Comparison of ENCODE assay signal across 9 mouse cellular contexts in the genomic region with DNA sequence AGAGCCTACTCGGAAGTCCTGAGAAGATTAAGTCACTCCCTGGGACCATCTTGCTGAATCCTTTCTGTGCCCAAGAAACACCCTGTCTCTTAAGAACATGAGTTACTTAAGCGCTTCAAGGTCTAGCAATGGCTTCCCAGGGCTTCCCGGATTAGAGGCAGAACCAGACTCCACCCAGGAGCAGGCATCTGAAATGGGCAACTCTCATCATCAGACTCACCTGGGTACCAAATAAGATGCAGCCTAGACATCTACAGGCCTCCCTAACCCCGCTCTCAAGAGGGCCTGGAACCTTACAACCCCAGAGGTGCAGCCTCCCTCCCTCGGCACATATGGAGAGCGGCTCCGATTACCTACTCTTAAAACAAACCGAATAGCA. TPM values are rescaled to one million over a fixed set of nuclear protein-coding genes. Genes with fewer than 3 reads are reported as not detected.
DNase-seq lines count a peak whose midpoint lies in the region; ATAC-seq and TF ChIP-seq lines count a peak whose summit lies in the region.
"Had no signal": no experiment of that assay in that cellular context is flagged by ENCODE, and none has a peak within 500 bp of the region (broad histone marks: within the 10 kb centered on the region; RNA-seq: fewer than 3 reads in every experiment).

No protein-coding gene starts in this region.

- peaks cover 22% of the 10 kb centered on the region for H3K4me1 ChIP-seq in heart, adult 2 months (ENCODE audit: control insufficient read depth, insufficient read depth, low read length)
- peaks cover 37% of the 10 kb centered on the region for H3K4me1 ChIP-seq in forebrain, embryonic 12.5 days
- H3K4me1 ChIP-seq in liver, embryonic 14.5 days (replicated peaks; ENCODE audit: control insufficient read depth in 2 of 2, insufficient read depth in 2 of 2, low read length in 1 of 2) = peaks cover 45 to 54% of the 10 kb centered on the region in 2 experiments

- H3K36me3 ChIP-seq in heart, adult 2 months (ENCODE audit: control insufficient read depth, insufficient read depth, low read length) = peaks cover 10% of the 10 kb centered on the region
- H3K36me3 ChIP-seq in C2C12 (ENCODE audit: control insufficient read depth, insufficient read depth) = no peaks in the 10 kb centered on the region
- no peaks in the 10 kb centered on the region for H3K36me3 ChIP-seq in forebrain, embryonic 12.5 days (replicated peaks)
- no peaks in the 10 kb centered on the region for H3K36me3 ChIP-seq in liver, embryonic 14.5 days (replicated peaks; ENCODE audit: control insufficient read depth, insufficient read depth, low read depth)

- peaks cover 57% of the 10 kb centered on the region for H3K79me3 ChIP-seq in C2C12 (ENCODE audit: low read depth)

- no peak for TF ChIP-seq POLR2A in heart, adult 2 months (IDR thresholded peaks at IDR 0.05; ENCODE audit: insufficient read depth, low read depth, low read length)

- TF ChIP-seq EP300 in heart, adult 2 months (IDR thresholded peaks at IDR 0.05; ENCODE audit: insufficient read depth, low read depth, low read length) = no peak
- no peak for TF ChIP-seq EP300 in liver, embryonic 14.5 days (IDR thresholded peaks at IDR 0.05; ENCODE audit: low read depth)

- peak overlapping the region; percentile 82 for H3K4me3 ChIP-seq in heart, adult 2 months
- H3K4me3 ChIP-seq in C2C12 (ENCODE audit: insufficient read depth, poor library complexity, severe bottlenecking) = peak overlapping the region; percentile 69
- peak overlapping the region; percentile 97 for H3K4me3 ChIP-seq in forebrain, embryonic 12.5 days (replicated peaks)
- peak overlapping the region; percentile 75 to 89 for H3K4me3 ChIP-seq in liver, embryonic 14.5 days (ENCODE audit: insufficient read depth in 1 of 2, low read depth in 2 of 2, low read length in 2 of 2)

- 20% methylated on average over 8 of the region's 8 CpGs for WGBS in heart, adult 2 months
- 13% methylated on average over 8 of the region's 8 CpGs for WGBS in forebrain, embryonic 12.5 days
- WGBS in liver, embryonic 14.5 days (ENCODE audit: insufficient replicate concordance) = 39% methylated on average over 8 of the region's 8 CpGs

- intact Hi-C loops in heart, adult 2 months (cut with DNase I) = loop anchor here (1.0 to 10.0 kb wide), 6 partner anchors 23 to 352 kb away; a partner anchor contains a TSS
- intact Hi-C loops in heart, postnatal 14 days (cut with DNase I) = loop anchor here (1.0 to 10.0 kb wide), 5 partner anchors 23 to 219 kb away; a partner anchor contains a TSS

- no peaks in the 10 kb centered on the region for H3K9me3 ChIP-seq in forebrain, embryonic 12.5 days
- H3K9me3 ChIP-seq in liver, embryonic 14.5 days (ENCODE audit: control insufficient read depth, low read length) = no peaks in the 10 kb centered on the region

- H3K4me2 ChIP-seq in forebrain, embryonic 12.5 days = peak overlapping the region; percentile 94
- H3K4me2 ChIP-seq in liver, embryonic 14.5 days (ENCODE audit: low read depth) = peak overlapping the region; percentile 97

- H3ac ChIP-seq in C2C12 (ENCODE audit: control insufficient read depth, insufficient read length, low read depth) = peak overlapping the region; percentile 58

- peak overlapping the region; percentile 96 for H3K27ac ChIP-seq in heart, adult 2 months
- no peak overlapping the region for H3K27ac ChIP-seq in forebrain, embryonic 12.5 days
- H3K27ac ChIP-seq in liver, embryonic 14.5 days = peak overlapping the region; percentile 91

- TF ChIP-seq CTCF in heart, adult 2 months (IDR thresholded peaks at IDR 0.05) = no peak
- no peak for TF ChIP-seq CTCF in C2C12 (IDR thresholded peaks at IDR 0.05; ENCODE audit: control insufficient read depth, insufficient read depth, insufficient read length)
- no peak for TF ChIP-seq CTCF in liver, embryonic 14.5 days (IDR thresholded peaks at IDR 0.05; ENCODE audit: low read depth)

- peak overlapping the region; percentile 79 for H3K9ac ChIP-seq in heart, adult 2 months (ENCODE audit: low read depth, low read length)
- peak overlapping the region; percentile 95 for H3K9ac ChIP-seq in forebrain, embryonic 12.5 days
- peak overlapping the region; percentile 72 for H3K9ac ChIP-seq in liver, embryonic 14.5 days (replicated peaks)

- ATAC-seq in forebrain, embryonic 12.5 days (ENCODE audit: low FRiP score) = no peak
- no peak for ATAC-seq in liver, embryonic 14.5 days (ENCODE audit: insufficient read depth)

- H3K27me3 ChIP-seq in heart, adult 2 months (ENCODE audit: control insufficient read depth, insufficient read depth, low read length) = no peaks in the 10 kb centered on the region
- no peaks in the 10 kb centered on the region for H3K27me3 ChIP-seq in C2C12 (ENCODE audit: control insufficient read depth, insufficient read depth, insufficient read length)
- peaks cover 4% of the 10 kb centered on the region; the same call in 1 of the 2 replicates for H3K27me3 ChIP-seq in forebrain, embryonic 12.5 days
- H3K27me3 ChIP-seq in liver, embryonic 14.5 days (ENCODE audit: control insufficient read depth, insufficient read depth, low read length) = no peaks in the 10 kb centered on the region

- no peak for DNase-seq in heart, adult 2 months
- DNase-seq in heart, postnatal 14 days = no peak
- no peak for DNase-seq in liver, embryonic 14.5 days (ENCODE audit: low read depth in 3 of 3, low spot score in 3 of 3)
- no peak for DNase-seq in layer of hippocampus, postnatal 25 days (ENCODE audit: extremely low spot score in 1 of 2, low spot score in 1 of 2)
- no peak for DNase-seq in layer of hippocampus, adult 9-11 months
- DNase-seq in kidney, adult 18-20 months = no peak

- H3K79me2 ChIP-seq in heart, adult 2 months (replicated peaks; ENCODE audit: control insufficient read depth, insufficient read depth, low read length) = peaks cover 5% of the 10 kb centered on the region
- peaks cover 76% of the 10 kb centered on the region for H3K79me2 ChIP-seq in C2C12 (ENCODE audit: control insufficient read depth, insufficient read depth)

TF ChIP-seq in C2C12, 6 proteins besides CTCF, POLR2A, EP300 and RAD21:
- TF ChIP-seq MYOG (IDR thresholded peaks at IDR 0.05; ENCODE audit: control insufficient read depth, extremely low read depth, insufficient read length) (no peak), FOSL1 (IDR thresholded peaks at IDR 0.05; ENCODE audit: insufficient read depth, low read length, poor library complexity, severe bottlenecking) (no peak), MYOD1 (IDR thresholded peaks at IDR 0.05; ENCODE audit: control insufficient read depth, insufficient read length, low read depth) (no peak), CEBPB (IDR thresholded peaks at IDR 0.05; ENCODE audit: low read depth) (no peak), MAX (IDR thresholded peaks at IDR 0.05) (no peak), USF1 (IDR thresholded peaks at IDR 0.05; ENCODE audit: low read depth) (no peak)

RNA-seq across cellular contexts. Expression of a gene that starts 2.9 kb away (rescaled TPM):
- total RNA-seq in heart, adult 2 months (2021) = 10 to 100 TPM; 50.0 to 54.6 TPM
- polyA plus RNA-seq in heart, adult 2 months (2012; rRNA removed) = 21.6 and 24.6 TPM in 2 replicates
- 10 to 100 TPM; 93.5 to 97.3 TPM for total RNA-seq in heart, postnatal 14 days (2021)
- polyA plus RNA-seq in C2C12 (2012; fragmentation: generic; extraction: Trizol) = 20.1 TPM
- polyA plus RNA-seq in forebrain, embryonic 12.5 days (2016; fragmentation: Nextera tagmentation; extraction: Ambion mirVana) = 21.9 and 26.1 TPM in 2 replicates
- 3.2 and 3.4 TPM in 2 replicates for polyA plus RNA-seq in liver, embryonic 14.5 days (2012; rRNA removed)
- polyA plus RNA-seq in liver, embryonic 14.5 days (2014; fragmentation: Nextera tagmentation; extraction: Ambion mirVana) = 12.8 and 15.8 TPM in 2 replicates
- total RNA-seq in layer of hippocampus, postnatal 25 days (2021) = 100 to 1,000 TPM; 204 to 216 TPM

RNA-seq across cellular contexts. Expression of a gene that starts 19.1 kb away (rescaled TPM):
- not detected for total RNA-seq in heart, adult 2 months (2021)
- not detected in 2 replicates for polyA plus RNA-seq in heart, adult 2 months (2012; rRNA removed)
- not detected for total RNA-seq in heart, postnatal 14 days (2021)
- 0.06 TPM for polyA plus RNA-seq in C2C12 (2012; fragmentation: generic; extraction: Trizol)
- polyA plus RNA-seq in forebrain, embryonic 12.5 days (2016; fragmentation: Nextera tagmentation; extraction: Ambion mirVana) = not detected in 2 replicates
- polyA plus RNA-seq in liver, embryonic 14.5 days (2012; rRNA removed) = not detected in 2 replicates
- polyA plus RNA-seq in liver, embryonic 14.5 days (2014; fragmentation: Nextera tagmentation; extraction: Ambion mirVana) = not detected in 2 replicates
- not detected for total RNA-seq in layer of hippocampus, postnatal 25 days (2021)
- total RNA-seq: neutrophil, adult 5-6 weeks had no signal
